Mouse (Mus musculus): Measurements from ENCODE around the gene Ppp1r2. TPM values are rescaled to one million over a fixed set of nuclear protein-coding genes. Genes with fewer than 3 reads are reported as not detected.

Gene Ppp1r2
- polyA plus RNA-seq (2015; fragmentation: Illumina TruSeq; extraction: RNeasy Lipid Tissue Mini Kit (QIAGEN cat#74804); ENCODE audit: insufficient read depth, low read depth, low replicate concordance): 16.2 TPM

DNA sequence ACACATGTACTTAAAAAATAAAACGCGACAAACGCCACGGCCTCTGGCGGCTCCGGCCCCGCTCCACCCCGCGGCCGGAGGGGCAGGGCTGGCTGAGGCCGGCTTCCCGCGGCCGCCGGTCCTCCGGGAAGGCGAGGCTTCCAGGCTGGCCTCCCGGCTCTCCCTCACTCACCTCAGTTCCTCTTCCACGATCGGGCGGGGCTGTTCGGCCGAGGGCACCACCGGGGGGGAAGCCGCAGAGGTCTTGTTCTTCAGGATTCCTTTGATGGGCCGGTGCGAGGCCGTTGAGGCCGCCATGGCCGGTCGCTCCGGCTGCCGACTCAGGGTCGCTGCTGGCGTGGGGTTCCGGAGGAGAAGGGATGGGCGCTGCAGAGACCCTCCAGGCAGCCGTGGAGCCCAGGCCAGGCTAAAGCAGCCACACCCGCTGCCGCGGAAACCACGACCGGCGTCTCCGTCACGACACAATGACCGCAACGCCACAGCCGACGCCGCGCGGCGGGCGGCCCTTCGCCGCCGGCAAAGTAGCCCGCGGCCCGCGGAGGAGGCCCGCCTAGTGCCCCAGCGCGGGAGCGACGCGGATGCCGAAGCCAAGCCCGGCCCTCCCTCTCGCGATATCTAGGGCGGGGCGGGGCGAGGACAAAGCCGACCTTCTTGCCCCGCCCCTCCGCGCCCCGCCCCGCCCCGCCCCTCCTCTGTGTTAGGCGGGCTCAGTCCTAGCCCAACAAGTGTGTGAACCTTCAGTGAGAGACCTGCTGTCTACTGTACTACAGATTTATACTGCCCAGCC is at the start of gene Ppp1r2:
Gene Ppp1r2, minus strand, starts transcription at position 604 of the 787 bp plus-strand sequence.

GRCm38 (mm10) chr16:31314497-31315233 is 39.6 kb upstream of the Ppp1r2 start, which contains the start of gene Apod:
Apod (minus strand) TSS chr16:31314808.

Other genes with a start within 250 kb of the Ppp1r2 start
- gene Xxylt1, start 193.8 kb downstream of the Ppp1r2 start, polyA plus RNA-seq (2015; fragmentation: Illumina TruSeq; extraction: RNeasy Lipid Tissue Mini Kit (QIAGEN cat#74804); ENCODE audit: insufficient read depth, low read depth, low replicate concordance): 2.7 TPM
- gene Acap2, start 74.0 kb downstream of the Ppp1r2 start, polyA plus RNA-seq (2015; fragmentation: Illumina TruSeq; extraction: RNeasy Lipid Tissue Mini Kit (QIAGEN cat#74804); ENCODE audit: insufficient read depth, low read depth, low replicate concordance): 5.6 TPM
- 14.7 TPM for gene Apod, start 39.5 kb upstream of the Ppp1r2 start, polyA plus RNA-seq (2015; fragmentation: Illumina TruSeq; extraction: RNeasy Lipid Tissue Mini Kit (QIAGEN cat#74804); ENCODE audit: insufficient read depth, low read depth, low replicate concordance)
- gene Bdh1, start 147.0 kb upstream of the Ppp1r2 start, polyA plus RNA-seq (2015; fragmentation: Illumina TruSeq; extraction: RNeasy Lipid Tissue Mini Kit (QIAGEN cat#74804); ENCODE audit: insufficient read depth, low read depth, low replicate concordance): 1.7 TPM